15 mouse cellular contexts compared by ENCODE assay signal in the genomic region with DNA sequence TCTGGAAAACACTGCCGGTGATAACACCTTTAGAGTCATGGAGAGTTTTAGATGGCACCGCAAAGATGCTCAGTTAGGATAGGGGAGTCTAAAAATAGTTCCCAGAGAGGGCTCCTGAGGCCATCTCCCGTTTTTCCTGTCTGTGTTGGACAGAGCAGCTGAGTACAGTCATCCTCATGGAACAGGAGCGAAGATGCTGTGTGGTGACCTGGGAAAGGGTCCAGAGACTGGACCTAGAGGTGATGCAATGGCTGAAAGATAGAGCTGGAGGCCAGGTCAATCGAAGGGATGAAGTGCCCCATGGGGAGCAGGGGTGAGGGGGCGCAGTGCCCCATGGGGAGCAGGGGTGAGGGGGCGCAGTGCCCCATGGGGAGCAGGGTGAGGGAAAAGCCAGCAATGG.
"Had no signal": no experiment of that assay in that cellular context is flagged by ENCODE, and none has a peak within 500 bp of the region (broad histone marks: within the 10 kb centered on the region; RNA-seq: fewer than 3 reads in every experiment).

No protein-coding gene starts in this region.

- H3K4me3 ChIP-seq: liver, embryonic 13.5 days; lung, embryonic 15.5 days; megakaryocyte, embryonic 14.5 days; midbrain, embryonic 15.5 days had no signal

- H3K9me3 ChIP-seq: liver, embryonic 13.5 days; lung, embryonic 15.5 days; midbrain, embryonic 15.5 days had no signal

- H3K4me1 ChIP-seq: liver, embryonic 13.5 days; megakaryocyte, embryonic 14.5 days had no signal

- H3K9ac ChIP-seq: liver, embryonic 13.5 days; liver, postnatal 0 days; lung, embryonic 15.5 days; midbrain, embryonic 15.5 days had no signal

- H3K27me3 ChIP-seq: lung, embryonic 15.5 days; megakaryocyte, embryonic 14.5 days; midbrain, embryonic 15.5 days had no signal

- H3K36me3 ChIP-seq: liver, embryonic 13.5 days; lung, embryonic 15.5 days; midbrain, embryonic 15.5 days had no signal

- H3K4me2 ChIP-seq: liver, embryonic 13.5 days; lung, embryonic 15.5 days; midbrain, embryonic 11.5 days; midbrain, embryonic 15.5 days had no signal

- H3K27ac ChIP-seq: kidney, postnatal 0 days; liver, embryonic 13.5 days; lung, embryonic 15.5 days; macrophage; midbrain, embryonic 15.5 days had no signal

- DNase-seq: kidney, adult 9 months; kidney, postnatal 36 days; liver; liver, embryonic 13.5 days; liver, postnatal 0 days; lung, postnatal 14 days; right cerebral cortex, postnatal 14 days; thymus, adult 18-20 months; thymus, postnatal 14 days had no signal

- ATAC-seq: liver, postnatal 0 days; midbrain, embryonic 15.5 days had no signal
